Mouse (Mus musculus) liver, embryonic 11.5 days (tissue): ENCODE data around the gene Csnk1e. TPM values are rescaled to one million over a fixed set of nuclear protein-coding genes. Genes with fewer than 3 reads are reported as not detected.

Experiments used
- ATAC-seq: fragments of 200-750 bp; cut with Nextera tagmentation; replicated peaks from 2 replicates; pipeline ENCODE4 v1.8.0; 2017; ENCODE audit warnings: moderate number of reproducible peaks, mild to moderate bottlenecking, moderate TSS enrichment, moderate library complexity; ENCODE audit not compliant: low FRiP score
- DNase-seq: peaks from one replicate; pipeline ENCODE4 v3.0.0-alpha.2; 2017; ENCODE audit warnings: low spot score
- H3K27ac ChIP-seq: fragments of 300-500 bp; sonication (generic); 2 replicates; pipeline ENCODE4 v1.5.1; 2014; ENCODE audit warnings: mild to moderate bottlenecking, low read depth, low read length, control low read depth
- H3K27me3 ChIP-seq: fragments of 300-500 bp; sonication (generic); replicated peaks from 2 replicates; pipeline ENCODE4 v1.6.1; 2014; ENCODE audit warnings: low read length, mixed read lengths; ENCODE audit not compliant: control insufficient read depth, insufficient read depth
- H3K36me3 ChIP-seq: fragments of 300-500 bp; sonication (generic); 2 replicates; pipeline ENCODE4 v1.6.1; 2014; ENCODE audit warnings: mild to moderate bottlenecking, low read length, moderate library complexity, mixed read lengths; ENCODE audit not compliant: control insufficient read depth, insufficient read depth
- H3K4me1 ChIP-seq: fragments of 300-500 bp; sonication (generic); replicated peaks from 2 replicates; pipeline ENCODE4 v1.6.1; 2014; ENCODE audit warnings: low read length, mixed read lengths; ENCODE audit not compliant: control insufficient read depth, insufficient read depth
- H3K4me2 ChIP-seq: fragments of 300-500 bp; sonication (generic); 2 replicates; pipeline ENCODE4 v1.6.1; 2014; ENCODE audit warnings: mild to moderate bottlenecking, control low read depth, moderate library complexity
- H3K4me3 ChIP-seq: fragments of 300-500 bp; sonication (generic); 2 replicates; pipeline ENCODE4 v1.5.1; 2014; ENCODE audit warnings: low read depth, low read length, control low read depth
- H3K9ac ChIP-seq: fragments of 300-500 bp; sonication (generic); 2 replicates; pipeline ENCODE4 v1.6.1; 2014; ENCODE audit warnings: low read depth, low read length, control low read depth
- H3K9me3 ChIP-seq: fragments of 300-500 bp; sonication (generic); 2 replicates; pipeline ENCODE4 v1.6.1; 2016; ENCODE audit warnings: low read length, inconsistent platforms, mixed read lengths; ENCODE audit not compliant: control insufficient read depth
- WGBS: fragments of 180-500 bp; shearing (Covaris S2); extraction: QIAGEN DNeasy Blood & Tissue Kit; methylation state at CpG from one replicate; pipeline ENCODE4 v1.1.7; 2014; 5-methylcytosine and 5-hydroxymethylcytosine counted together
- polyA plus RNA-seq: library from polyadenylated mRNA; unstranded; fragments of >200 nt; fragmentation: Nextera tagmentation; extraction: Ambion mirVana; gene quantifications from 2 replicates; pipeline ENCODE4 v1.2.1, GENCODE M21; 2014

Csnk1e gene
- polyA plus RNA-seq, 1 experiment from 2014 or later: 42.5 TPM

DNA sequence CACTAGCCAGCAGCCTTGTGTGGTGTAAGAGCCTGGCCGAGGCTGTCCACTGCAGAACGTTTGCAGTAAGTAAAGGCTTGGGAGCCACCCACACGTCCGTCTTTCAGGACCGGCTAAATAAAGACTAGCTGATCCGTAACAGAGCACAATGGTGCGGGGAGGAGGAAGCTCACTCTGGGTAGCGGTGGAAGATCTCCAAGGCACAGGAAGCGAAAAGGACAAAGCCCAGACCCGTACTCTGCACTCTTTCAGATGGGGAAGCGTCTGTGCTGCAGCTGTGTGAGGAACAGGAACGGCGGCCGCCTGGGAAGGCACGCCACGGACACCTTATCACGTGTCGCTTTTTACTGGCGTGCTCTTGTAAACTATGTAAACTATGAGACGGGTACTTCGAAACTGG lies 22.5 kb downstream of the Csnk1e start:
- Histone ChIP-seq H3K27me3 (no peaks in the 10 kb centered on the region), H3K4me1 (peaks cover 48% of the 10 kb centered on the region), H3K4me3 (peak overlapping the region; percentile 22; the same call in 1 of the 2 replicates), H3K4me2 (peak overlapping the region; percentile 53), H3K9me3 (no peaks in the 10 kb centered on the region), H3K27ac (peak overlapping the region; percentile 85), H3K36me3 (peaks cover 28% of the 10 kb centered on the region), H3K9ac (peak overlapping the region; percentile 34)
- WGBS: 32% methylated on average over 21 of the region's 21 CpGs
- ATAC-seq (peak; percentile 48), DNase-seq (no peak)

DNA sequence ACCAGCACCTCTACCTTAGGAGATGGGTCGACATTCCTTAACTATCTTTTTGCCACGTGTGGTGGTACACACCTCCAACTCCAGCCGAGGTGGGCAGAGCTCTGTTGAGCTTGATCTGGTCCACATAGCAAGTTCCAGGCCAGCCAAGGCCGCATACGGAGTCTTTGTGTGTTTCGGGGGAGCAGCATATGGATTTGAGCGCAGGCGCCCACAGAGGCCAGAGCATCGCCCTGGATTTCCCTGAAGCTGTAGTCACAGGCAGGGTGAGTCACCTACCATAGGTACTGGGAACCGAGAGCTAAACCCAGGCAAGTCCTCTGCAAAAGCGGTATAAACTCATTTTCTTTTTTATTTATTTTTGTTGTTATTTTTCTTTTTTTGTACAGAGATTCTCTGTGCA lies 23.0 kb downstream of the Csnk1e start:
- ATAC-seq: no peak
- WGBS: 51% methylated on average over 11 of the region's 11 CpGs
- Histone ChIP-seq H3K27ac (peak overlapping the region; percentile 85), H3K4me1 (peaks cover 47% of the 10 kb centered on the region), H3K4me2 (peak overlapping the region; percentile 53), H3K4me3 (peak overlapping the region; percentile 18; the same call in 1 of the 2 replicates), H3K9me3 (no peaks in the 10 kb centered on the region), H3K36me3 (peaks cover 26% of the 10 kb centered on the region), H3K27me3 (no peaks in the 10 kb centered on the region), H3K9ac (peak overlapping the region; percentile 41)
- DNase-seq: no peak

DNA sequence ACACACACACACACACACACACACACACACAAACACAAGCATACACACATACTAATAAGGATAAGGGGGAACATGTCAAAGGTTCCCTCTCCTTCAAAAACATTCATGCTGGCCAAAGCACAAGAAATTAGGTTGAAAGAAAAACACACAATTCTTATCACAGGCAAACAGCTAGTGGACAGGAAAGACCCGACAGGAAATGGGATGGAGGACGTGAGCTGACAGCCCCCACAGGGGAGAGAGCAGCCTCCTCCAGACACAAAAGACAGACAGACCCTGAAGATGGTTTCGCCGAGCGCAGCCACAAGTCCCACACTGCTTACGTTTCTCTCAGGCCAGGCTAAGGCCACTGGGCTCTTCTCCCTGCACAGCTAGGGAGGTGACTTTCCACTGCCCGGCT lies 23.4 kb downstream of the Csnk1e start:
- H3K4me1 ChIP-seq: peaks cover 43% of the 10 kb centered on the region
- H3K27ac ChIP-seq: peak overlapping the region; percentile 85
- no peaks in the 10 kb centered on the region for H3K9me3 ChIP-seq
- H3K4me2 ChIP-seq: peak overlapping the region; percentile 53
- no peaks in the 10 kb centered on the region for H3K27me3 ChIP-seq
- WGBS: 29% methylated on average over 7 of the region's 7 CpGs
- peaks cover 28% of the 10 kb centered on the region for H3K36me3 ChIP-seq
- H3K9ac ChIP-seq: peak overlapping the region; percentile 41
- no peak for DNase-seq
- ATAC-seq: no peak
- no peak overlapping the region; the same call in 1 of the 2 replicates for H3K4me3 ChIP-seq

DNA sequence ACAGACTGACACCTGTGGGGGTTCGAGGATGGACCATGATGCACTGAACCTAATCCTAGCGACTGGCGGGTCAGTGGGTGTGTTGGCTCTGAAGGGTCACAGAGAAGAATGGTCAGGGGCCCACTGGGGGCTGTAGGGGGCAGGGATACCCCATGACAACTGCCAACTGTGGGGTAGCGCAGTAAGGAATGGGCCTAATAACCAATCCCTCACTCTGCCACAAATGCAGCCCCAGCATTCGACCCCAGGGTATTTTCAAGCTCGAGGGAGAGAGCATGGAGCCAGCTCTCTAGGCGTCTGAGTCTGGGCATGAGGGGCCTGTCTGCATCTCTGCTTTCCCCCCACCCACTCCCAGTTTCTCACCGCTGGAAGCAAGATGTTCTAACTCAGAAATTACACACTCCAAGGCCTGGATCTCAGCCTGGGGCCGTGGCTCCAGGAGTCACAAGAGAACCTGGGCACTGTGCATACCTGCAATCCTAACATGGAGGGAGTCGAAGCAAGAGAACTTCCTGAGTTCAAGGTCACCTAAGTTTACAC lies 24.8 kb downstream of the Csnk1e start:
- no peaks in the 10 kb centered on the region for H3K27me3 ChIP-seq
- H3K4me3 ChIP-seq: no peak overlapping the region
- peaks cover 36% of the 10 kb centered on the region for H3K36me3 ChIP-seq
- H3K4me1 ChIP-seq: peaks cover 29% of the 10 kb centered on the region
- no peaks in the 10 kb centered on the region for H3K9me3 ChIP-seq
- H3K9ac ChIP-seq: no peak overlapping the region
- ATAC-seq: no peak
- H3K27ac ChIP-seq: no peak overlapping the region
- no peak overlapping the region for H3K4me2 ChIP-seq
- WGBS: 77% methylated on average over 10 of the region's 10 CpGs
- no peak for DNase-seq

DNA sequence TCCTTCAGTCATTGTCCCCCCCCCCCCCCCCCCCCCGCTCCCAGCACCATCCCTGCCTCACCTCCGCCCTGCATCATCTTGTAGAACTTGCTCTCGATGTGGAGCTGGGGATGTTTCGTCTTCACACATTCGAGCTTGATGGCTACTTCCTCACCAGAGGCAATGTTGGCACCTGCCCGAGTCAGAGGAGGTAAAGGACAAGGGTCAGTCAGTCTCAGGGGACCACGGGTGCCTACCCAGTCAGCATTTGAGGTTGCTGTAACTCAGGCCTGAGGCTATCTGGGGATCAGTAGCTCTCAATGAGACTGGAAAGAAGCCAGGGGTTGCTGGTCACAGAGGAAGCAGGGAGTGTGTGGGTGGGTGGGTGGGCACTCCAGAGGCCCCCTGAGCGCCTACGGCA lies 25.4 kb downstream of the Csnk1e start:
- Histone ChIP-seq H3K36me3 (peaks cover 41% of the 10 kb centered on the region), H3K4me1 (peaks cover 24% of the 10 kb centered on the region), H3K9me3 (no peaks in the 10 kb centered on the region), H3K27ac (no peak overlapping the region), H3K4me3 (no peak overlapping the region), H3K9ac (no peak overlapping the region), H3K27me3 (no peaks in the 10 kb centered on the region), H3K4me2 (no peak overlapping the region)
- ATAC-seq: no peak
- no peak for DNase-seq
- WGBS: 82% methylated on average over 8 of the region's 9 CpGs

DNA sequence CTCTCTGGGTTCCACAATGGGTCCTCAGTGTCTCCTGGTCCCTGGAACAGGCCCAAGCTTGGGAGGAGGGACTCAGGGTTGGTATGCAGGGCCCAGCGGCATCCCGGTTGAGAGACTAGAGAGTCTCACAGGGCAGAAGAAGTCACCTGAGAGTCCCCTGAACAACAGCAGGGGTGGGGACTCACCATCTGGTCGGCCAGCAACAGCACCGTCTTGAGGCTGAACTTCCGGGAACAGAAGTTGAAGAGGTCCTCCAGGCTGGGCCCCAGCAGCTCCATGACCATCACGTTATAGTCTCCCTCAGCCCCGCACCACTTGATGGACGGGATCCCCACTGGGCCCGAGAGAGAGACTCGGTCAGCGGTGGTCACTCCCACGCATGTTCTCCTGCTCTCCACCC lies 25.8 kb downstream of the Csnk1e start:
- H3K4me1 ChIP-seq: peaks cover 19% of the 10 kb centered on the region
- H3K27ac ChIP-seq: no peak overlapping the region
- DNase-seq: no peak
- no peak overlapping the region for H3K4me2 ChIP-seq
- no peaks in the 10 kb centered on the region for H3K27me3 ChIP-seq
- H3K9me3 ChIP-seq: no peaks in the 10 kb centered on the region
- 87% methylated on average over 12 of the region's 12 CpGs for WGBS
- H3K4me3 ChIP-seq: no peak overlapping the region
- peaks cover 43% of the 10 kb centered on the region for H3K36me3 ChIP-seq
- ATAC-seq: no peak
- no peak overlapping the region for H3K9ac ChIP-seq

DNA sequence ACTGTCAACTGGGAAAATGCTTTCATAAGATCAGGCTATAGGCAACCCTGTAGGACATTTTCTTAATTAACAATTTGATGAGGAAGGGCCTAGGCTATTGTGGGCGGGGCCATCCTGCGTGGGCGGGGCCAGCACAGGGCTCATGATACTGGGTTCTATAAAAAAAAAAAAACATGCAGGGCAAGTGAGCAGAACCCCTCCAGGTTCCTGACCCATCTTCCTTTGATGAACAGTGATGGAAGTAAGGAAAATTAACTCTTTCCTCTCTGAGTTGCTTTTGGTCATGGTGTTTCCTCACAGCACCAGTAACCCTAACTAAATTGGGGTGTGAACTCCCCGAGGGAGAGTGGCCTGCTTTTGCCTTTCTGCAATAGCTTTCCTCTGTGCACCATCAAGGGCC lies 26.8 kb downstream of the Csnk1e start:
- Histone ChIP-seq H3K4me3 (no peak overlapping the region), H3K27ac (no peak overlapping the region), H3K36me3 (peaks cover 44% of the 10 kb centered on the region), H3K9me3 (no peaks in the 10 kb centered on the region), H3K4me1 (peaks cover 17% of the 10 kb centered on the region), H3K27me3 (no peaks in the 10 kb centered on the region), H3K4me2 (no peak overlapping the region), H3K9ac (no peak overlapping the region)
- no peak for DNase-seq
- no peak for ATAC-seq
- 69% methylated on average over 4 of the region's 4 CpGs for WGBS

DNA sequence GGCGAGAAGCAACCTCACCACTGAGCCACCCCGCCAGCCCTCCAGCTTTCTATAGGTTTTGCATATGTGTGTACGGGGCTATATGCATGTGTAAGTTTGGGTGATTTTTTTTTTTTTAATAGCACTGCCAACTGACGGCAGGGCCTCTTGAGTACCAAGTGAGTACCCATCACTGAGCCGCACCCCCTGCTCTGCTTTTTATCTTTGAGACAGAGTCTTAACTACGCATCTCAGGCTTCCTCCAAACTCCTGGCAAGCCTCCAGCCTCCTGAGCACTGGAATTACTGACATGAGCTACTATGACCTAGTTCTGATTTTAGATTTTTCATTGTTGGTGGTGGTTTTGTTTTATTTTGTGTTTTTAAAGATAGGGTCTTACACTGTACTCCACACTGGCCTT lies 27.9 kb downstream of the Csnk1e start:
- 79% methylated on average over 6 of the region's 6 CpGs for WGBS
- H3K9ac ChIP-seq: no peak overlapping the region
- no peak for ATAC-seq
- no peaks in the 10 kb centered on the region for H3K27me3 ChIP-seq
- peaks cover 9% of the 10 kb centered on the region for H3K4me1 ChIP-seq
- H3K9me3 ChIP-seq: no peaks in the 10 kb centered on the region
- no peak for DNase-seq
- no peak overlapping the region for H3K4me3 ChIP-seq
- H3K27ac ChIP-seq: no peak overlapping the region
- peaks cover 49% of the 10 kb centered on the region for H3K36me3 ChIP-seq
- H3K4me2 ChIP-seq: no peak overlapping the region

DNA sequence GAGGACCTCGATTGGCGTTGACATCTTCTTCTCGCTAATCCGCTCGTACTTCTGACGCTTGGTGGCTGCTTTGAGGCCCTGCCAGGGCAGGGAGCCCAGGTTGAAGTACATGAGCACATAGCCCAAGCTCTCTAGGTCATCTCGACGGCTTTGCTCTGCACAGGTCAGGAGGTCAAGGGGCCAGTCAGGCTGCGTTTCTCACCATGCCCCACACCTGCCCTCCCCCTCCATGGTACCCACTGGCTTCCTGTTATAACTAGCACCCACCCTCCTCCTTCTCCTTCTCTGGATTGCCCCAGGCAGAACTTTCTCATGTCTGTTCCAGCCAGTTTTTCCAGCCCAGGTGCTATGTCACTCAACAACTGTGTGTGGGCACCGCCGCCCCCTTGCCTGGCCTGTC lies 29.9 kb downstream of the Csnk1e start:
- Histone ChIP-seq H3K4me2 (no peak overlapping the region), H3K9ac (no peak overlapping the region), H3K27ac (no peak overlapping the region), H3K27me3 (no peaks in the 10 kb centered on the region), H3K4me3 (no peak overlapping the region), H3K36me3 (peaks cover 46% of the 10 kb centered on the region), H3K9me3 (no peaks in the 10 kb centered on the region), H3K4me1 (no peaks in the 10 kb centered on the region)
- 82% methylated on average over 11 of the region's 11 CpGs for WGBS
- ATAC-seq: no peak
- no peak for DNase-seq
